ENCODE assay signal across 14 mouse cellular contexts in the genomic region with DNA sequence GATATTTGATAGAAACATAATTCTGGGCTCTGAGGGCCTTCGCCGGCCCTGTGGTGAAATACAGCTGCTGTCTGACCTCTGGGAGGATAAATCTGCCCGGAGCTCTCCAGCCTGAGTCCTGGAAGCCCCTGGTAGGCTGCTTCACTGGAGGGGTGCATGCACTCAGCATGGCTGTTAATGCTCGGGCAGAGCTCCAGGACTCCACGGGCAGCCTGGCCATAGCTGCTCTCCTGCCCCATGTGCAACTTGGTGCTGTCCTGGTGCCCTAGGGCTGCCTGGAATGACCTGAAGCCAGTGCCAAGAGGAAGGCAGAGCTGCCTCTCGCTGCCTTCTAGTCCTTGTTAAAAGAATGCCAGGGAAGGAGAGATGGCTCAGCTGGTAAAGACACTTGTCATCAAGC.
A peak's percentile ranks its signal among the peaks of the same experiment; 100 is the strongest.
DNase-seq lines count a peak whose midpoint lies in the region; ATAC-seq and TF ChIP-seq lines count a peak whose summit lies in the region.
"Had no signal": no experiment of that assay in that cellular context is flagged by ENCODE, and none has a peak within 500 bp of the region (broad histone marks: within the 10 kb centered on the region; RNA-seq: fewer than 3 reads in every experiment).

No protein-coding gene starts in this region.

- no peak for ATAC-seq in kidney, embryonic 16.5 days (ENCODE audit: low FRiP score, low TSS enrichment)
- no peak for ATAC-seq in G1E (ENCODE audit: extremely low read depth, insufficient number of reproducible peaks, low FRiP score, poor library complexity, severe bottlenecking)
- ATAC-seq: forebrain, embryonic 15.5 days; Patski had no signal

- 18% methylated on average over 6 of the region's 6 CpGs for WGBS in kidney, adult 2 months
- 26% methylated on average over 6 of the region's 6 CpGs for WGBS in kidney, embryonic 16.5 days

- no peak for TF ChIP-seq POLR2A in kidney, adult 2 months (IDR thresholded peaks at IDR 0.05; ENCODE audit: low read depth, low read length)

- no peaks in the 10 kb centered on the region for H3K36me3 ChIP-seq in kidney, adult 2 months (ENCODE audit: control insufficient read depth, insufficient read depth, low read length)
- H3K36me3 ChIP-seq in kidney, embryonic 16.5 days (ENCODE audit: insufficient read depth, low read length), result no peaks in the 10 kb centered on the region
- H3K36me3 ChIP-seq in G1E (replicated peaks), result no peaks in the 10 kb centered on the region
- H3K36me3 ChIP-seq: forebrain, embryonic 15.5 days; heart, embryonic 15.5 days; hindbrain, embryonic 15.5 days; kidney, embryonic 15.5 days; liver, embryonic 13.5 days had no signal

- H3K4me2 ChIP-seq in kidney, embryonic 16.5 days (replicated peaks; ENCODE audit: low read depth, low read length), result no peak overlapping the region
- H3K4me2 ChIP-seq: forebrain, embryonic 15.5 days; heart, embryonic 15.5 days; hindbrain, embryonic 15.5 days; kidney, embryonic 15.5 days; liver, embryonic 13.5 days had no signal

- no peak for TF ChIP-seq CTCF in kidney, adult 2 months (conservative IDR thresholded peaks at IDR 0.05; ENCODE audit: insufficient read depth, insufficient read length, low read depth, low read length)
- no peak for TF ChIP-seq CTCF in G1E (IDR thresholded peaks at IDR 0.05; ENCODE audit: low read depth, low read length)

- no peak overlapping the region for H3K9ac ChIP-seq in kidney, embryonic 16.5 days (replicated peaks; ENCODE audit: low read length)
- H3K9ac ChIP-seq: forebrain, embryonic 15.5 days; heart, embryonic 15.5 days; hindbrain, embryonic 15.5 days; kidney, embryonic 15.5 days; liver, embryonic 13.5 days had no signal

- no peaks in the 10 kb centered on the region for H3K4me1 ChIP-seq in kidney, adult 2 months (ENCODE audit: control insufficient read depth, insufficient read depth, low read length)
- H3K4me1 ChIP-seq in kidney, embryonic 16.5 days (ENCODE audit: insufficient read depth, low read length), result peaks cover 8% of the 10 kb centered on the region
- no peaks in the 10 kb centered on the region; the same call in 1 of the 2 replicates for H3K4me1 ChIP-seq in G1E (ENCODE audit: insufficient read depth, low read depth, low read length)
- H3K4me1 ChIP-seq: hindbrain, embryonic 15.5 days had no signal

- no peak overlapping the region for H3K27ac ChIP-seq in kidney, adult 2 months (ENCODE audit: insufficient read depth, low read depth, low read length)
- no peak overlapping the region for H3K27ac ChIP-seq in kidney, embryonic 16.5 days (ENCODE audit: low read length)
- H3K27ac ChIP-seq: forebrain, embryonic 15.5 days; heart, embryonic 15.5 days; hindbrain, embryonic 15.5 days; kidney, embryonic 15.5 days; liver, embryonic 13.5 days had no signal

- no peaks in the 10 kb centered on the region for H3K27me3 ChIP-seq in kidney, adult 2 months (replicated peaks; ENCODE audit: control insufficient read depth, insufficient read depth, low read length)
- no peaks in the 10 kb centered on the region for H3K27me3 ChIP-seq in kidney, embryonic 16.5 days (ENCODE audit: insufficient read depth, low read length)
- H3K27me3 ChIP-seq in G1E (ENCODE audit: insufficient read depth, low read length), result peaks cover 5% of the 10 kb centered on the region; the same call in 1 of the 2 replicates
- H3K27me3 ChIP-seq: forebrain, embryonic 15.5 days had no signal

- H3K4me3 ChIP-seq in kidney, adult 2 months (ENCODE audit: insufficient read depth, low read depth, low read length), result no peak overlapping the region
- H3K4me3 ChIP-seq in kidney, embryonic 16.5 days (ENCODE audit: low read length), result no peak overlapping the region
- H3K4me3 ChIP-seq in G1E (ENCODE audit: low read depth, low read length), result 0 out of 2 replicates have a peak overlapping the region, but pooled peaks have one; percentile 23
- H3K4me3 ChIP-seq: forebrain, embryonic 15.5 days; heart, embryonic 15.5 days; hindbrain, embryonic 15.5 days; kidney, embryonic 15.5 days; liver, embryonic 13.5 days had no signal

- no peaks in the 10 kb centered on the region for H3K9me3 ChIP-seq in kidney, embryonic 16.5 days (ENCODE audit: low read length)
- H3K9me3 ChIP-seq in G1E (replicated peaks), result no peaks in the 10 kb centered on the region
- H3K9me3 ChIP-seq: forebrain, embryonic 15.5 days; heart, embryonic 15.5 days; hindbrain, embryonic 15.5 days; kidney, embryonic 15.5 days; liver, embryonic 13.5 days had no signal

- peak; percentile 21 for DNase-seq in embryo, embryonic 10.5 days (ENCODE audit: low spot score)
- no peak for DNase-seq in embryo, embryonic 9.5 days (ENCODE audit: extremely low spot score)
- DNase-seq in kidney, adult 2 months, result peak; percentile 18
- no peak for DNase-seq in G1E (ENCODE audit: low spot score)
- DNase-seq in adrenal gland, postnatal 14 days, result peak; percentile 47
- no peak for DNase-seq in c-Kit-positive CD71-positive TER-119-positive erythroid progenitor cells, embryonic 14.5 days (ENCODE audit: low spot score)
- DNase-seq: midbrain, embryonic 14.5 days had no signal

Comparison
In these comparisons a context has a peak if more than half of its experiments do, and no peak if none do; other contexts are left out.
1. DNase-seq: peak in embryo, embryonic 10.5 days (single experiment), kidney, adult 2 months (single experiment) and adrenal gland, postnatal 14 days (single experiment); none in embryo, embryonic 9.5 days (single experiment), G1E (single experiment) and c-Kit-positive CD71-positive TER-119-positive erythroid progenitor cells, embryonic 14.5 days (single experiment).